Mouse (Mus musculus) limb, embryonic 15.5 days (tissue): Measurements from ENCODE around the gene Trnp1. TPM values are rescaled to one million over a fixed set of nuclear protein-coding genes. Genes with fewer than 3 reads are reported as not detected.

Experiments used
- ATAC-seq: fragments of 200-750 bp; cut with Nextera tagmentation; 2 replicates; pipeline ENCODE4 v1.8.0; 2017; ENCODE audit warnings: low read depth, moderate TSS enrichment; ENCODE audit not compliant: insufficient number of reproducible peaks, low FRiP score, low TSS enrichment
- H3K27ac ChIP-seq: fragments of 300-500 bp; sonication (generic); 2 replicates; pipeline ENCODE4 v1.5.1; 2015; ENCODE audit warnings: moderate library complexity, mild to moderate bottlenecking, inconsistent platforms
- H3K27me3 ChIP-seq: fragments of 300-500 bp; sonication (generic); 2 replicates; pipeline ENCODE4 v1.6.1; 2015; ENCODE audit warnings: inconsistent platforms
- H3K36me3 ChIP-seq: fragments of 300-500 bp; sonication (generic); 2 replicates; pipeline ENCODE4 v1.6.1; 2015; ENCODE audit warnings: inconsistent platforms
- H3K4me1 ChIP-seq: fragments of 300-500 bp; sonication (generic); 2 replicates; pipeline ENCODE4 v1.6.1; 2015; ENCODE audit warnings: inconsistent platforms
- H3K4me2 ChIP-seq: fragments of 300-500 bp; sonication (generic); 2 replicates; pipeline ENCODE4 v1.6.1; 2015; ENCODE audit warnings: mild to moderate bottlenecking, inconsistent platforms
- H3K4me3 ChIP-seq: fragments of 300-500 bp; sonication (generic); 2 replicates; pipeline ENCODE4 v1.5.1; 2015; ENCODE audit warnings: mild to moderate bottlenecking, inconsistent platforms
- H3K9ac ChIP-seq: fragments of 300-500 bp; sonication (generic); 2 replicates; pipeline ENCODE4 v1.6.1; 2015; ENCODE audit warnings: inconsistent platforms
- H3K9me3 ChIP-seq: fragments of 300-500 bp; sonication (generic); 2 replicates; pipeline ENCODE4 v1.6.1; 2016; ENCODE audit warnings: inconsistent platforms
- WGBS: fragments of 180-500 bp; shearing (Covaris S2); methylation state at CpG from one replicate; pipeline ENCODE4 v1.1.7; 2015; 5-methylcytosine and 5-hydroxymethylcytosine counted together
- polyA plus RNA-seq: library from polyadenylated mRNA; unstranded; fragments of >200 nt; fragmentation: Nextera tagmentation; extraction: Ambion mirVana; gene quantifications from 2 replicates; pipeline ENCODE4 v1.2.1, GENCODE M21; 2015

Trnp1 gene
- polyA plus RNA-seq, 1 experiment from 2014 or later: 4.0 TPM

DNA sequence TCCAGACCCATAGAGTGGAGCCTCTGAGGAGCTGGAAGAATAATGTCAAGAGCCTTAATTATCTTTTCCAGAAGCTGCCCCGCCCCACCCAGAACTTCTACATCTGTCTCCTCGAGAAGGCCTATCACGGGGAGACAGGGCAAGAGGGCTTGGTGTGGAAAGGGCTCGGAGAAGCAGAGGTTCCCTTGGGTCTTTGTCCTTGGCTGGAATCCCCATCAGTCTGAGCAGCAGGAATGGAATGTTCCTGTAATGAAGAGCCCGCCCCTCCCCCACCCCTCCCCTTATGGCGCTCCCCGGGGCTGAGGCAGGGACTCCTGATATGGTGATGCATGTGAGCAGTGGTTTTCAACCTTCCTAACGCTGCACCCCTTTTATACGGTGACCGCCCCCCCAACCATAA lies 6.5 kb downstream of the Trnp1 start:
- Histone ChIP-seq H3K9ac (no peak overlapping the region), H3K27me3 (peaks cover 21% of the 10 kb centered on the region), H3K9me3 (no peaks in the 10 kb centered on the region), H3K4me1 (peaks cover 20% of the 10 kb centered on the region), H3K27ac (no peak overlapping the region), H3K4me2 (no peak overlapping the region), H3K4me3 (no peak overlapping the region), H3K36me3 (no peaks in the 10 kb centered on the region)
- no peak for ATAC-seq
- 24% methylated on average over 10 of the region's 10 CpGs for WGBS

DNA sequence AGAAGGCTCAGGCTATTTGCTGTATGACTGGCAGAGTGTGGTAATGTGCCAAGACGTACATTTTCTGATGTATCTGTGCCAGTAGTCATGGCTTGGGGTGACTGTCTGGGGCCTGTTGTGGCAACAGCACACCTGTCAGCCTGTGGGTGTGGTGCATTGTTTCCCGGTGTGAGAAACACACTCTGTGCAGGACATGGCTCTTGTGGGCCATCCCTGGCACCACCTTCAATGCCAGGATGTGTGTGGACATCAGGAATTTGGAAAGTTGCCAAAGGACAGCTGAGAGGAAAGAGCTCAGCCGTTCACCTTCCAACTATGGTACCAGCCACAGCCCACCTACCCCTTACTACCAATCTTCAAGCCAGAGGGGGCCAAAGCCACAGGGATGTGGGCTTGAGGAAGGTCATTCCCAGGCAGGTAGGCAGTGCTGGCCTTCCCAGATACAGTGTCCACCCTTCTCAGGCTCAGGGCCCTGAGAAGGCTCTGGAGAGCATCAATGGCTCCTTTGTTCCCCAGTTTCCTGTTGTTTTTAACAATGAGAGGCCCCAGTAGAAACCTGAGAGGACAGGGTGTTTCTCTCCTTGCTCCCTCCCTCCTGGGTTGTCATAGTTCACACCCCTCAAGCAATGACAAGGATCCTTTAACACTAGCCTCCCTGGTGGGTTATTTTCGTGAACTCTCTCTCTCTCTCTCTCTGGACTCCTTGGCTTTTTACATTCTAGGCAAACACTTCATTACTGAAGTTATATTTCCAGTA lies 8.7 kb downstream of the Trnp1 start:
- no peaks in the 10 kb centered on the region for H3K9me3 ChIP-seq
- ATAC-seq: no peak
- no peak overlapping the region for H3K4me2 ChIP-seq
- H3K27ac ChIP-seq: no peak overlapping the region
- WGBS: 52% methylated on average over 4 of the region's 4 CpGs
- H3K4me1 ChIP-seq: peaks cover 19% of the 10 kb centered on the region
- no peak overlapping the region for H3K4me3 ChIP-seq
- H3K27me3 ChIP-seq: peaks cover 2% of the 10 kb centered on the region; the same call in 1 of the 2 replicates
- H3K9ac ChIP-seq: no peak overlapping the region
- H3K36me3 ChIP-seq: no peaks in the 10 kb centered on the region

DNA sequence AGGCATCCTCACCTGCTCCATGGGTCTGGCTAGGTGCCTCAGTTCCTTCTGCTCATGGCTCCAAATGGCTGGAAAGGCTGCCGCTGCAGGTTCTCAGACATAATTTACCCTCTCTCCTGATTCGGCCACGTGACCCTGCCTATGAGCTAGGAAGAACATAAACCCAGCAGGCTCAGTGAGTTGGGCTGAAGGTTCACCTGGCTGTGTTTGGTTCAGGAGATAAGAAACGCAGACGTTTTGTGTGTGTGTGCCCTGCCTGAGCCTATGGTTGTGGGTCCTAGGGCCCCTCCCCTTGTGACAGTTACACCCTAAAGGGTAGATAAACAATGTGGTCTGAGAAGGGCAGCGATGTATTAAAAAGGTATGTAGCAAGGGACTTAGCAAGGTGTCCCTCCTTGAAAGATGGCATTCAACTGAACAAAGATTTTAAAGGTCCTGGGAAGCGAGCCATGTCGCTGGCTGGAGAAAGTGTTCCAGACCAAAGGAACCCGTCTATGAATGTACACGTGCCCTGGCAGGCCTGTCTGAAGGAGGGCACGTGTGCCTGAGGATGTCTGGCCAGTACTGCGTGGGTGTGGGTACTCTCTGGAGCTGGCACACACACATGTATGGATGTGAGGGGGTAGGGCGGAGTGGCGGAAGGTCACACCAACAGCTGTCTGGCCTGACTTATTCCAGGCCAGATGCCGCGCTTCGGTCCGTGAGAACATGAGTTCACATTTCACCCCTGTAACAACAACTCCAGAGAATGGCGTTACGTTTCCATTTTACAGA lies 9.5 kb downstream of the Trnp1 start:
- 67% methylated on average over 20 of the region's 20 CpGs for WGBS

DNA sequence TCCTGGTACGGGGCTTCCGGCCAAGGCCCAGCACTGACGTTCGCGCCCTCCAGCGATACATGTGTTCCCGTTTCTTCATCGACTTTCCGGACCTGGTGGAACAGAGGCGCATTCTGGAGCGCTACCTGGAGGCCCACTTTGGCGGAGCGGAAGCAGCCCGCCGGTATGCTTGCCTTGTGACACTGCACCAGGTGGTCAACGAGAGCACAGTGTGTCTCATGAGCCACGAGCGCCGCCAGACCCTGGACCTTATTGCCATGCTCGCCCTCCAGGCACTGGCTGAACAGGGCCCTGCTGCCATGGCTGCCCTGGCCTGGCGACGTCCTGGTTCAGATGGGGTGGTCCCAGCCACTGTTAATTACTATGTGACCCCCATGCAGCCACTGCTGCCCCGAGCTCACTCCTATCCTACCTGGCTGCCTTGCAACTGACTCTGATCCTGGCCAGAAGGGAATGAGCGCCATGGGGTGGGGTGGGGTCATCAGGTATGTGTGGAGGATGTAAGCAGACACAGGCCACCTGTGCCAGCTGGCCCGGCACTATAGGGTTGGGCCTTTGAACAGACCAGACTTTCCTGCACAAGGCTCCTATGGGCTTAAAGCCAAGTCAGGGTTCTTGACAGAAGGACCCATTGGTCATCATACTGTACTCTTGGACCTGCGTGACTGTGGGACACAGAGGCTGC lies 11.5 kb downstream of the Trnp1 start:
- Histone ChIP-seq H3K4me2 (no peak overlapping the region), H3K9me3 (no peaks in the 10 kb centered on the region), H3K27ac (no peak overlapping the region), H3K36me3 (no peaks in the 10 kb centered on the region), H3K4me3 (no peak overlapping the region), H3K9ac (no peak overlapping the region), H3K27me3 (peaks cover 11% of the 10 kb centered on the region), H3K4me1 (peaks cover 28% of the 10 kb centered on the region)
- no peak for ATAC-seq
- WGBS: 89% methylated on average over 26 of the region's 26 CpGs

More for the DNA sequence above, 9.5 kb downstream of the Trnp1 start:
- H3K4me2 ChIP-seq: no peak overlapping the region
- peaks cover 22% of the 10 kb centered on the region for H3K4me1 ChIP-seq
- no peak overlapping the region for H3K4me3 ChIP-seq
- H3K9ac ChIP-seq: no peak overlapping the region
- H3K27me3 ChIP-seq: 0 out of 2 replicates have a peak, but pooled peaks cover 4% of the 10 kb centered on the region
- H3K36me3 ChIP-seq: no peaks in the 10 kb centered on the region
- no peak overlapping the region for H3K27ac ChIP-seq
- ATAC-seq: no peak
- H3K9me3 ChIP-seq: no peaks in the 10 kb centered on the region

DNA sequence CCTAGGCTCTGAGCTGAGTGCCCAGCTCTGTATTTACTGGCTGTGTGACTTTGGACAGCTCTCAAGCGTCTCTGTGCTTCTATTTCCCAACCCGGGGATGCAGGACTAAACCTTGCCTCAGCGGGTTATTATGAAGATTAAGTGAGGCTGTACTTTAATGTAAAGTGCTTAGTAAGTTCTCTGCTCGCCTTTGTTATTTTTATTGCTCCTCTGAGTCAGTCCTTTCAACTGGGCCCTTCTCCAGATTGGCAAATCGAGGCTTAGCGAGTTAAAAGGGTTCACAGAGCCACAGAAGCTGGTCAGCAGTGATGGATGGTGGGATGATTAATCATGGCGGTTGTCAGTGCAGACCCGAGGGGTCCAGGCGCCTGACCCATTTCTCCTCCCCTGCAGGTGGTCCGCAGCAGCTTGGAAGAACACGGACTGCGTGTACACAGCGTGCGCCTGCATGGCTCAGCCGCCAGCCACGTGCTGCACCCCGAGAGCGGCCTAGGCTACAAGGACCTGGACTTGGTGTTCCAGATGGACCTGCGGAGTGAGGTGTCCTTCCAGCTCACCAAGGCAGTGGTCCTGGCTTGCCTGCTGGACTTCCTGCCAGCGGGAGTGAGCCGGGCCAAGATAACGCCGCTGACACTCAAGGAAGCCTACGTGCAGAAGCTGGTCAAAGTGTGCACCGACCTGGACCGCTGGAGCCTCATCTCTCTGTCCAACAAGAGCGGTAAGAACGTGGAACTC lies 12.5 kb downstream of the Trnp1 start:
- Histone ChIP-seq H3K4me3 (no peak overlapping the region), H3K27me3 (peaks cover 21% of the 10 kb centered on the region), H3K27ac (no peak overlapping the region), H3K4me2 (no peak overlapping the region), H3K4me1 (peaks cover 23% of the 10 kb centered on the region), H3K36me3 (no peaks in the 10 kb centered on the region), H3K9ac (no peak overlapping the region), H3K9me3 (no peaks in the 10 kb centered on the region)
- ATAC-seq: no peak
- 85% methylated on average over 28 of the region's 28 CpGs for WGBS

DNA sequence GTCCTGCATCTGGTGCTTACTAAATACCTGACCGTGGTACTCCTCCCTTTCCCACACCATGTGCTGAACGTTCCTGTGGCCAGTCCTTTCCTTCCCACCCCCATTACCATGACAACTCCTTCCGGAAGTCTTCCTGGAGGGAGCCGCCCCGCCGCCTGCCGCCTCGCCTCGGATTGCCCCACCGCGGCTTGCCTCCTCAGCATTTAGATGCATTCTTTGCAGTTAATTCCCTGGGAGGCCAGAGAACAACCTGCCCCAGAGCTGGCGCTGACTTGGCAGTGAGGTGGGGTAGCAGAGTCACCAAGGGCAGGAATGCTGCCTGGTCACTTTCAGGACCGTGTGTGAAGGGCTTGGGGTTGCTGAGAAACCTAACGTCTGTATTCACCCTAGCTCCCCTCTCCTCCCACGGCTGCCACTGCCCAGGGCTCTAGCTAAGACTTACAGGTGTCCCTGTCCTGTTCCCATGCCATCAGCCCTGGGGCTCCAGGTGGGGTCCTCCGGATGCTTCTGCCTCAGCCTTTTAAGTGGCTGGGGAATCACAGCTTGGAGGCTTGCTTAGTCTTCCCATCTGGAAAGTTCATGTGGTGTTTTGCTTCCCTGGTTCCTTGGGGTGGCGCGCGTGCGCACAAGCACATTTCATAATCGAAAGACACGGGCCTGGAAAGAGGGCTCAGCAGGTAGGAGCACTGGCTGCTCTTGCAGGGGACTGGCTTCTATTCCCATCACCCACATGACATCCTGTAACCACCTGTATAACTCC lies 13.9 kb downstream of the Trnp1 start:
- no peak overlapping the region for H3K9ac ChIP-seq
- no peak for ATAC-seq
- WGBS: 11% methylated on average over 22 of the region's 22 CpGs
- H3K27ac ChIP-seq: 0 out of 2 replicates have a peak overlapping the region, but pooled peaks have one; percentile 1
- peaks cover 30% of the 10 kb centered on the region for H3K27me3 ChIP-seq
- H3K9me3 ChIP-seq: no peaks in the 10 kb centered on the region
- 0 out of 2 replicates have a peak overlapping the region, but pooled peaks have one; percentile 9 for H3K4me3 ChIP-seq
- peaks cover 33% of the 10 kb centered on the region for H3K4me1 ChIP-seq
- peak overlapping the region; percentile 36 for H3K4me2 ChIP-seq
- H3K36me3 ChIP-seq: no peaks in the 10 kb centered on the region

DNA sequence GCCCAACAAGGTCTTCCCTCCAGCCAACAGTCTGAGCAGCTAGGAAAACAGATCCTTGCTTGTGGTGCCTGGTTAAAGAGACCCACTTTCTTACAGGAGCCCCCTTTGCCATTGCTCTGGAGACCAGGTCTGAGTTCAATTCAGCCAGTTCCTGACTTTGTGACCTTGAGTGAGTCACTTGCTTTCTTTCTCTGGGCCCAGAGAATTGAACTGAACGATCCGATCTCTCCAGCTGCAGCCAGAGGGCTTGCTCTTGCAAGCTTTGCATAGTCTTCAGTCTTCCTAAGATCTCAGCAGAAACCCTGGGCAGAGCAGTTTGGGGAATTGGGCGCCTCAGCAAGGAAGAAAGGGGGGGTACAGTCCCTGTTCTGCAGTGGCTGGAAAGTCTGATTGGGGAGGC lies 15.9 kb downstream of the Trnp1 start:
- 76% methylated on average over 3 of the region's 3 CpGs for WGBS
- no peaks in the 10 kb centered on the region for H3K36me3 ChIP-seq
- no peak overlapping the region for H3K4me2 ChIP-seq
- peaks cover 36% of the 10 kb centered on the region for H3K27me3 ChIP-seq
- H3K27ac ChIP-seq: no peak overlapping the region
- H3K9me3 ChIP-seq: no peaks in the 10 kb centered on the region
- H3K4me3 ChIP-seq: no peak overlapping the region
- no peak overlapping the region for H3K9ac ChIP-seq
- peaks cover 30% of the 10 kb centered on the region for H3K4me1 ChIP-seq
- ATAC-seq: no peak

DNA sequence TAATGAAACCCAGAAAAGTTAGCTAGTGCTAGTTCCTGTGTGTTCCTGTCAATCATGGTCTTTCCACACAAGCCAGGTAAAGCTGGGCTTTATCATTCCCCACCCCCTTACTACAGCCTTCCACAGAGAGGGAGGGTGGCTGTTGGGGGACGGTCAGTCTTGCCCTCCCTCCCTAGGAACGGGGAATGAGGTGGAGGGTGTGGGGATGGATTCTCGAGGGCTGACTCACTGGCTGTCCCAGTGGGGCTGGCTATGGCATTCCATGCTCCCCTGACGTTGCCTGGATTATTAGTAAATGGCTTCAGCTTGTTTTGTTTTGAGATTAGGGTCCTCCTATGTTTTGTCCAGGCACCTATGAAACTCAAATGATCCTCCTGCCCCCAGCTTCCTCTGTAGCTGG lies 16.9 kb downstream of the Trnp1 start:
- peaks cover 30% of the 10 kb centered on the region for H3K4me1 ChIP-seq
- no peaks in the 10 kb centered on the region for H3K9me3 ChIP-seq
- H3K27me3 ChIP-seq: peaks cover 40% of the 10 kb centered on the region
- ATAC-seq: no peak
- WGBS: 32% methylated on average over 4 of the region's 4 CpGs
- H3K4me2 ChIP-seq: no peak overlapping the region
- H3K36me3 ChIP-seq: no peaks in the 10 kb centered on the region
- no peak overlapping the region for H3K4me3 ChIP-seq
- H3K27ac ChIP-seq: no peak overlapping the region
- no peak overlapping the region for H3K9ac ChIP-seq

DNA sequence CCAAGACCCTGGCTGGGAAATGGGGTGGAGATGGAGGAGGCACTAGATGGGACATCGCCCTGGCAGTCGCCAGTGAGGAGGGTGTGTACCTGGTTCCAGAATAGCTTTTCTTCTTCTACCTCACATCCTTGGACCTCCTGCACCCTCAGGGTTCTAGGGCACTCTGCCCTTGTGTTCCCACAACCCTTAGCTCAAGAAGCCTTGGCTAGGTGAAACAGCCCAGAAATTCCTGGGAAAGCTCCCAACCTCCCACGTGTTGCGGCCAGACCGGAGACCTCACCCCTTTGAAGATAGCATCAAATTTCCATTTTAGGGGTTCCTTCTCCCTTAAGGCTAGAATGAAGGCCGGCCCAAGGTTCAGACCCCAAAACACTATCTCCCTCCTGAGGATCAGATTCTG lies 17.6 kb downstream of the Trnp1 start:
- Histone ChIP-seq H3K27ac (no peak overlapping the region), H3K9me3 (no peaks in the 10 kb centered on the region), H3K36me3 (no peaks in the 10 kb centered on the region), H3K9ac (no peak overlapping the region), H3K4me1 (peaks cover 30% of the 10 kb centered on the region), H3K4me3 (peak overlapping the region; percentile 47), H3K4me2 (no peak overlapping the region), H3K27me3 (peaks cover 41% of the 10 kb centered on the region)
- no peak for ATAC-seq
- 30% methylated on average over 6 of the region's 6 CpGs for WGBS

DNA sequence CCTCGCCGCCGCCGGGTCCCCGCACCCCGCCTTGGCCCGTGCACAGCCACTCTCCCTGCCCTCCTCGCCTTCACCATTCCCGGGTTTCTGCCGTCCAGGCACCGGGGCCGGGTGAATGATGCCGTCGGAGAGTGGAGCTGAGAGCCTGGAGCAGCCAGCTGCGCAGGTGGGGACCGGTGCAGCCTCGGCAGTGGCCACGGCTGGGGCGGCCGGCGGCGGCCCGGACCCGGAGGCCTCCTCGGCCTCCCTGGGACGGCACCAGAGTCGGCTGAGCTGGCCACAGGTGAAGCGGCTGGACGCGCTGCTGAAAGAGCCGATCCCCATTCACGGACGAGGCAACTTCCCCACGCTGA lies 18.2 kb downstream of the Trnp1 start:
- Histone ChIP-seq H3K9ac (0 out of 2 replicates have a peak overlapping the region, but pooled peaks have one; percentile 37), H3K4me3 (peak overlapping the region; percentile 47), H3K4me2 (peak overlapping the region; percentile 77), H3K27ac (no peak overlapping the region), H3K36me3 (no peaks in the 10 kb centered on the region), H3K9me3 (no peaks in the 10 kb centered on the region), H3K4me1 (peaks cover 30% of the 10 kb centered on the region), H3K27me3 (peaks cover 41% of the 10 kb centered on the region)
- 2% methylated on average over 34 of the region's 34 CpGs for WGBS
- ATAC-seq: no peak; the same call in 1 of the 2 replicates
